24 mouse cellular contexts compared by ENCODE assay signal in the genomic region with DNA sequence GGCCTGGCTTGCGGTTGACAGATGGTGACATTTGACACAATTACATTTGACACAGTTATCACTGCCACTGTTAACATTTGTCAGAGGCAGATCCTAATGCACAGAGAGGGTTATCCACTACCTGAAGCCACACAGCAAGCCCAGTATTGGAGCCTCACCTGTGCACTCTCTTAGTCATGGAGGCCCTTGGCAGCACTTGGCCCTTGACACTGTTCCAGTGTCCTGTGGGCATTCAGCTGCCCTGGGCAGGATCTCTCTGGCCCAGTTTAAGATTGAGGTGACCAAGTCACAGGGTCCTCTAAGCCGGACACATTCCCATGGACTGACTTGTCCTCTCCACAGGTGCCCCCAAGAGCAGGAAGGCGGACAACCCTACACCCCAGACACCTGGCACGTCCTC. TPM values are rescaled to one million over a fixed set of nuclear protein-coding genes. Genes with fewer than 3 reads are reported as not detected.
DNase-seq lines count a peak whose midpoint lies in the region; ATAC-seq and TF ChIP-seq lines count a peak whose summit lies in the region.
"Had no signal": no experiment of that assay in that cellular context is flagged by ENCODE, and none has a peak within 500 bp of the region (broad histone marks: within the 10 kb centered on the region; RNA-seq: fewer than 3 reads in every experiment).

No protein-coding gene starts in this region.

- TF ChIP-seq CTCF in hindbrain, postnatal 0 days (IDR thresholded peaks at IDR 0.05; ENCODE audit: low read depth): no peak

- peaks cover 61% of the 10 kb centered on the region for H3K36me3 ChIP-seq in hindbrain, embryonic 10.5 days
- H3K36me3 ChIP-seq in hindbrain, postnatal 0 days (ENCODE audit: insufficient read depth, low read length): peaks cover 19% of the 10 kb centered on the region
- H3K36me3 ChIP-seq in midbrain, embryonic 13.5 days: peaks cover 51% of the 10 kb centered on the region
- H3K36me3 ChIP-seq in midbrain, embryonic 10.5 days: peaks cover 64% of the 10 kb centered on the region

- no peak overlapping the region for H3K4me3 ChIP-seq in hindbrain, embryonic 10.5 days
- H3K4me3 ChIP-seq in hindbrain, postnatal 0 days (ENCODE audit: low read length): no peak overlapping the region
- no peak overlapping the region for H3K4me3 ChIP-seq in midbrain, embryonic 13.5 days (replicated peaks)
- no peak overlapping the region for H3K4me3 ChIP-seq in midbrain, embryonic 10.5 days
- H3K4me3 ChIP-seq: forebrain, embryonic 10.5 days; forebrain, embryonic 13.5 days; heart, embryonic 13.5 days had no signal

- H3K4me2 ChIP-seq in hindbrain, postnatal 0 days (ENCODE audit: low read depth, low read length): no peak overlapping the region
- no peak overlapping the region for H3K4me2 ChIP-seq in midbrain, embryonic 13.5 days (replicated peaks)
- H3K4me2 ChIP-seq: forebrain, embryonic 13.5 days; heart, embryonic 13.5 days had no signal

- H3K27me3 ChIP-seq in hindbrain, embryonic 10.5 days (ENCODE audit: insufficient read depth, poor library complexity, severe bottlenecking): peaks cover 17% of the 10 kb centered on the region
- no peaks in the 10 kb centered on the region for H3K27me3 ChIP-seq in hindbrain, postnatal 0 days (ENCODE audit: insufficient read depth, low read length)
- H3K27me3 ChIP-seq in midbrain, embryonic 13.5 days: no peaks in the 10 kb centered on the region
- 0 out of 2 replicates have a peak, but pooled peaks cover 13% of the 10 kb centered on the region for H3K27me3 ChIP-seq in midbrain, embryonic 10.5 days (ENCODE audit: low read depth, poor library complexity, severe bottlenecking)
- H3K27me3 ChIP-seq: forebrain, embryonic 13.5 days had no signal

- no peak overlapping the region for H3K9ac ChIP-seq in hindbrain, postnatal 0 days (replicated peaks; ENCODE audit: low read length)
- no peak overlapping the region for H3K9ac ChIP-seq in midbrain, embryonic 13.5 days (replicated peaks)

- H3K4me1 ChIP-seq in hindbrain, embryonic 10.5 days (replicated peaks): peaks cover 48% of the 10 kb centered on the region
- H3K4me1 ChIP-seq in hindbrain, postnatal 0 days (ENCODE audit: insufficient read depth, low read length): peaks cover 25% of the 10 kb centered on the region
- peaks cover 45% of the 10 kb centered on the region for H3K4me1 ChIP-seq in midbrain, embryonic 13.5 days (replicated peaks)
- peaks cover 45% of the 10 kb centered on the region for H3K4me1 ChIP-seq in midbrain, embryonic 10.5 days

- 0 out of 2 replicates have a peak overlapping the region, but pooled peaks have one; percentile 96 for H3K27ac ChIP-seq in hindbrain, embryonic 10.5 days
- no peak overlapping the region for H3K27ac ChIP-seq in hindbrain, postnatal 0 days
- H3K27ac ChIP-seq in midbrain, embryonic 13.5 days: peak overlapping the region; percentile 95; the same call in 1 of the 2 replicates
- H3K27ac ChIP-seq in midbrain, embryonic 10.5 days (replicated peaks): no peak overlapping the region
- H3K27ac ChIP-seq: forebrain, embryonic 10.5 days; forebrain, embryonic 13.5 days had no signal

- no peaks in the 10 kb centered on the region for H3K9me3 ChIP-seq in hindbrain, embryonic 10.5 days
- no peaks in the 10 kb centered on the region for H3K9me3 ChIP-seq in hindbrain, postnatal 0 days (ENCODE audit: low read length)
- no peaks in the 10 kb centered on the region for H3K9me3 ChIP-seq in midbrain, embryonic 13.5 days
- no peaks in the 10 kb centered on the region for H3K9me3 ChIP-seq in midbrain, embryonic 10.5 days (replicated peaks)
- H3K9me3 ChIP-seq: forebrain, embryonic 10.5 days; forebrain, embryonic 13.5 days; heart, embryonic 13.5 days had no signal

- DNase-seq in cerebellum, adult 11-12 months: peak; percentile 49
- no peak for DNase-seq in cerebellum, adult 18-20 months
- peak; percentile 39 to 57 for DNase-seq in cerebellum, postnatal 25 days
- DNase-seq in cerebellum, postnatal 4 days (ENCODE audit: low spot score in 2 of 2): no peak
- DNase-seq in hindbrain, embryonic 10.5 days (ENCODE audit: low spot score): no peak
- no peak for DNase-seq in hindbrain, postnatal 0 days (ENCODE audit: low spot score)
- DNase-seq in midbrain, embryonic 10.5 days (ENCODE audit: low spot score): no peak
- DNase-seq: adrenal gland, adult 8-10 months; adrenal gland, postnatal 36 days; cerebellum, adult 9-10 months; gastrocnemius, postnatal 10 days; gastrocnemius, postnatal 36 days; heart, postnatal 14 days; kidney, adult 2 months had no signal

- ATAC-seq in hindbrain, postnatal 0 days: no peak
- ATAC-seq in midbrain, embryonic 13.5 days: no peak
- ATAC-seq: activated CD4-positive, CD25-positive, alpha-beta regulatory T cell, adult 4 months; forebrain, embryonic 13.5 days; forebrain, embryonic 16.5 days; intestine, postnatal 0 days had no signal

- 94% methylated on average over 4 of the region's 4 CpGs for WGBS in hindbrain, embryonic 10.5 days
- 89% methylated on average over 4 of the region's 4 CpGs for WGBS in hindbrain, postnatal 0 days
- 95% methylated on average over 4 of the region's 4 CpGs for WGBS in midbrain, embryonic 13.5 days
- WGBS in midbrain, embryonic 10.5 days: 95% methylated on average over 4 of the region's 4 CpGs

RNA-seq across cellular contexts. Expression of a gene that starts 3.1 kb away (rescaled TPM):
- polyA plus RNA-seq in hindbrain, embryonic 10.5 days (2016; fragmentation: Nextera tagmentation; extraction: Ambion mirVana): 52.0 and 105 TPM in 2 replicates
- 233 and 250 TPM in 2 replicates for total RNA-seq in hindbrain, postnatal 0 days (2014; rRNA removed)
- polyA plus RNA-seq in hindbrain, postnatal 0 days (2015; fragmentation: Nextera tagmentation; extraction: Ambion mirVana): 150 and 152 TPM in 2 replicates
- 181 and 184 TPM in 2 replicates for polyA plus RNA-seq in midbrain, embryonic 13.5 days (2015; fragmentation: Nextera tagmentation; extraction: Ambion mirVana)
- polyA plus RNA-seq in midbrain, embryonic 10.5 days (2016; fragmentation: Nextera tagmentation; extraction: Ambion mirVana): 68.4 and 103 TPM in 2 replicates
- total RNA-seq: gastrocnemius, postnatal 36 days had no signal
- polyA plus RNA-seq: activated CD4-positive, CD25-positive, alpha-beta regulatory T cell, adult 4 months had no signal

RNA-seq across cellular contexts. Expression of a gene that starts 8.3 kb away (rescaled TPM):
- polyA plus RNA-seq in hindbrain, embryonic 10.5 days (2016; fragmentation: Nextera tagmentation; extraction: Ambion mirVana): 28.5 and 31.3 TPM in 2 replicates
- total RNA-seq in hindbrain, postnatal 0 days (2014; rRNA removed): 6.8 and 18.3 TPM in 2 replicates
- 16.7 and 19.4 TPM in 2 replicates for polyA plus RNA-seq in hindbrain, postnatal 0 days (2015; fragmentation: Nextera tagmentation; extraction: Ambion mirVana)
- 27.9 and 28.2 TPM in 2 replicates for polyA plus RNA-seq in midbrain, embryonic 13.5 days (2015; fragmentation: Nextera tagmentation; extraction: Ambion mirVana)
- 31.0 and 34.0 TPM in 2 replicates for polyA plus RNA-seq in midbrain, embryonic 10.5 days (2016; fragmentation: Nextera tagmentation; extraction: Ambion mirVana)

RNA-seq across cellular contexts. Expression of a gene that starts 14.7 kb away (rescaled TPM):
- 1.9 and 2.8 TPM in 2 replicates for polyA plus RNA-seq in hindbrain, embryonic 10.5 days (2016; fragmentation: Nextera tagmentation; extraction: Ambion mirVana)
- 0.61 and 3.8 TPM in 2 replicates for total RNA-seq in hindbrain, postnatal 0 days (2014; rRNA removed)
- 5.2 and 7.3 TPM in 2 replicates for polyA plus RNA-seq in hindbrain, postnatal 0 days (2015; fragmentation: Nextera tagmentation; extraction: Ambion mirVana)
- 4.7 and 5.1 TPM in 2 replicates for polyA plus RNA-seq in midbrain, embryonic 13.5 days (2015; fragmentation: Nextera tagmentation; extraction: Ambion mirVana)
- polyA plus RNA-seq in midbrain, embryonic 10.5 days (2016; fragmentation: Nextera tagmentation; extraction: Ambion mirVana): 2.1 and 2.3 TPM in 2 replicates
- total RNA-seq: gastrocnemius, postnatal 36 days had no signal

RNA-seq across cellular contexts. Expression of a gene that starts 17.9 kb away (rescaled TPM):
- polyA plus RNA-seq in hindbrain, embryonic 10.5 days (2016; fragmentation: Nextera tagmentation; extraction: Ambion mirVana): 4.6 and 5.6 TPM in 2 replicates
- 1.8 and 4.3 TPM in 2 replicates for total RNA-seq in hindbrain, postnatal 0 days (2014; rRNA removed)
- polyA plus RNA-seq in hindbrain, postnatal 0 days (2015; fragmentation: Nextera tagmentation; extraction: Ambion mirVana): 5.6 and 6.8 TPM in 2 replicates
- polyA plus RNA-seq in midbrain, embryonic 13.5 days (2015; fragmentation: Nextera tagmentation; extraction: Ambion mirVana): 9.4 and 9.5 TPM in 2 replicates
- 5.4 and 5.8 TPM in 2 replicates for polyA plus RNA-seq in midbrain, embryonic 10.5 days (2016; fragmentation: Nextera tagmentation; extraction: Ambion mirVana)

RNA-seq across cellular contexts. Expression of a gene that starts 19.1 kb away (rescaled TPM):
- polyA plus RNA-seq in hindbrain, embryonic 10.5 days (2016; fragmentation: Nextera tagmentation; extraction: Ambion mirVana): 67.6 and 99.5 TPM in 2 replicates
- 136 and 140 TPM in 2 replicates for total RNA-seq in hindbrain, postnatal 0 days (2014; rRNA removed)
- polyA plus RNA-seq in hindbrain, postnatal 0 days (2015; fragmentation: Nextera tagmentation; extraction: Ambion mirVana): 178 and 193 TPM in 2 replicates
- polyA plus RNA-seq in midbrain, embryonic 13.5 days (2015; fragmentation: Nextera tagmentation; extraction: Ambion mirVana): 135 and 136 TPM in 2 replicates
- polyA plus RNA-seq in midbrain, embryonic 10.5 days (2016; fragmentation: Nextera tagmentation; extraction: Ambion mirVana): 78.4 and 95.0 TPM in 2 replicates
- total RNA-seq: gastrocnemius, adult 18-20 months; gastrocnemius, postnatal 36 days; granulocyte monocyte progenitor cell, adult 5-6 weeks; hematopoietic stem cell, adult 5-6 weeks had no signal
- polyA plus RNA-seq: activated CD4-positive, CD25-positive, alpha-beta regulatory T cell, adult 4 months had no signal

Comparison
In these comparisons a context has a peak if more than half of its experiments do, and no peak if none do; other contexts are left out.
1. DNase-seq: peak in cerebellum, adult 11-12 months (single experiment) and cerebellum, postnatal 25 days (2 of 2); none in cerebellum, adult 18-20 months (0 of 2), cerebellum, postnatal 4 days (0 of 2), hindbrain, embryonic 10.5 days (single experiment), hindbrain, postnatal 0 days (single experiment) and midbrain, embryonic 10.5 days (single experiment).
2. H3K27ac ChIP-seq: peak in hindbrain, embryonic 10.5 days (single experiment) and midbrain, embryonic 13.5 days (single experiment); none in hindbrain, postnatal 0 days (single experiment) and midbrain, embryonic 10.5 days (single experiment).